In the genomic region with DNA sequence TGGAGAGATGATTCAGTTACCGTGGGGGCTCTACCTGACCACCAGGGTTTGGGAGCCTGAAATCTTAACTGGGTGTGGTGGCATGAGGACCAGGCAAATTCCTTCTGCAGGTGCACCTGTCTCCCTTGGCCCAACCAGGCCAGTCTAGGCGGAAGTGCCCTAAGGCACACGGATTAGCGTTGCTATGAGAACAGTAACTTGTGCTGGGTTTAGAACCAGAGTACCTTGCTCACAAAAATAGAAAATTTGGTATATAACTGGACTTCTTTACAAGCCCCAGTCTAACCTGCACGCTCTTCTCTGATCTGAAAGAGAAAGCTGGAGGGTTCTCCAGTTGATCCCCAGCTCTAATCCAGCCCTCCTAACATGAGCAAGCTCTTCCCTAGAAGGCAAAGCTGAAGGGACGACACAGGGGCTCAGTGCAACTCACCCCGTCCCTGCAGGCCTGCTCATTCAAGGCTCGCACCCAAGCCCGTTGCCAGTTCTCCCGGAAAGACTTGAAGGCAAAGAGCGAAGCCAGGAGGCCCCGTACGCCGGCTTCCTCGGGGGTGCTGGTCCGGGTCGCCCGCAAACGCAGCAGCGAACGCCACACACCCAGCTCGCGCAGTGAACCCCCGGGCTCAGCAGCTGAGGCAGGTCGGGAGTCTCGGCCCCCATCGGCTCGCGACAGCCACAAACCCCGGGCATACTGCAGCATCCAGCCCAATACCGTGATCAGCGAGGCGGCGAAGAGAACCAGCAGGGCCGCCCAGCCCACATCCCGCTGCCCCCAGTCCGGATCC, we compare ENCODE assay signal across 8 mouse cellular contexts. TPM values are rescaled to one million over a fixed set of nuclear protein-coding genes. Genes with fewer than 3 reads are reported as not detected.
DNase-seq lines count a peak whose midpoint lies in the region; ATAC-seq and TF ChIP-seq lines count a peak whose summit lies in the region.

No protein-coding gene starts in this region.

- peak overlapping the region; percentile 44; the same call in 1 of the 2 replicates for H3K27ac ChIP-seq in kidney, embryonic 14.5 days (ENCODE audit: low read depth, low read length)
- H3K27ac ChIP-seq in forebrain, embryonic 16.5 days (ENCODE audit: low read length), result peak overlapping the region; percentile 76
- no peak overlapping the region for H3K27ac ChIP-seq in limb, embryonic 14.5 days (replicated peaks; ENCODE audit: low read depth, low read length)

- peak overlapping the region; percentile 81 for H3K9ac ChIP-seq in kidney, embryonic 14.5 days (ENCODE audit: low read depth, low read length)
- peak overlapping the region; percentile 87 for H3K9ac ChIP-seq in forebrain, embryonic 16.5 days (replicated peaks; ENCODE audit: low read depth, low read length)
- peak overlapping the region; percentile 73 for H3K9ac ChIP-seq in limb, embryonic 14.5 days (ENCODE audit: low read depth, low read length, severe bottlenecking)

- DNase-seq in kidney, postnatal 14 days, result no peak
- peak; percentile 52 for DNase-seq in CD4-positive, CD25-positive, alpha-beta regulatory T cell, adult 2 months (ENCODE audit: low read depth, low spot score)
- peak; percentile 34 to 61 for DNase-seq in adrenal gland, postnatal 36 days
- no peak for DNase-seq in limb, embryonic 14.5 days (ENCODE audit: low spot score)
- DNase-seq in naive thymus-derived CD4-positive, alpha-beta T cell, adult 2 months (ENCODE audit: low read depth), result peak; percentile 49
- DNase-seq in layer of hippocampus, postnatal 25 days (ENCODE audit: extremely low spot score in 1 of 2, low spot score in 1 of 2), result no peak

- ATAC-seq in kidney, embryonic 14.5 days (ENCODE audit: low FRiP score, low TSS enrichment), result no peak
- peak; percentile 9 for ATAC-seq in forebrain, embryonic 16.5 days
- no peak; the same call in 1 of the 2 replicates for ATAC-seq in limb, embryonic 14.5 days (ENCODE audit: low FRiP score, low read depth)

- no peaks in the 10 kb centered on the region for H3K27me3 ChIP-seq in kidney, embryonic 14.5 days (ENCODE audit: control insufficient read depth, insufficient read depth, low read length)
- no peaks in the 10 kb centered on the region for H3K27me3 ChIP-seq in forebrain, embryonic 16.5 days (replicated peaks; ENCODE audit: control insufficient read depth, insufficient read depth, low read length)
- no peaks in the 10 kb centered on the region for H3K27me3 ChIP-seq in limb, embryonic 14.5 days (ENCODE audit: control insufficient read depth, insufficient read depth, low read length)

- peaks cover 23% of the 10 kb centered on the region for H3K36me3 ChIP-seq in kidney, embryonic 14.5 days (ENCODE audit: control insufficient read depth, insufficient read depth, low read length)
- H3K36me3 ChIP-seq in forebrain, embryonic 16.5 days (ENCODE audit: control insufficient read depth, insufficient read depth), result no peaks in the 10 kb centered on the region; the same call in 1 of the 2 replicates
- peaks cover 25% of the 10 kb centered on the region for H3K36me3 ChIP-seq in limb, embryonic 14.5 days (ENCODE audit: control insufficient read depth, insufficient read depth, low read length)

- no peak for TF ChIP-seq POLR2A in limb, embryonic 14.5 days (IDR thresholded peaks at IDR 0.05; ENCODE audit: borderline replicate concordance, extremely low read depth, insufficient read depth, insufficient read length)

- WGBS in kidney, embryonic 14.5 days, result 4% methylated on average over 37 of the region's 37 CpGs
- WGBS in forebrain, embryonic 16.5 days, result 1% methylated on average over 37 of the region's 37 CpGs
- WGBS in limb, embryonic 14.5 days, result 5% methylated on average over 27 of the region's 37 CpGs

- H3K4me1 ChIP-seq in kidney, embryonic 14.5 days (ENCODE audit: control insufficient read depth, insufficient read depth, low read length), result peaks cover 22% of the 10 kb centered on the region
- H3K4me1 ChIP-seq in forebrain, embryonic 16.5 days (replicated peaks; ENCODE audit: control insufficient read depth, insufficient read depth, low read length), result peaks cover 29% of the 10 kb centered on the region
- H3K4me1 ChIP-seq in limb, embryonic 14.5 days (ENCODE audit: control insufficient read depth, insufficient read depth, low read length), result peaks cover 16% of the 10 kb centered on the region

- H3K9me3 ChIP-seq in kidney, embryonic 14.5 days (ENCODE audit: control insufficient read depth, low read length), result no peaks in the 10 kb centered on the region
- H3K9me3 ChIP-seq in forebrain, embryonic 16.5 days (ENCODE audit: control insufficient read depth, low read length), result no peaks in the 10 kb centered on the region
- no peaks in the 10 kb centered on the region for H3K9me3 ChIP-seq in limb, embryonic 14.5 days (ENCODE audit: control insufficient read depth, low read length)

- H3K4me2 ChIP-seq in kidney, embryonic 14.5 days (replicated peaks; ENCODE audit: low read depth, low read length), result peak overlapping the region; percentile 94
- peak overlapping the region; percentile 89 for H3K4me2 ChIP-seq in forebrain, embryonic 16.5 days (ENCODE audit: low read length)
- H3K4me2 ChIP-seq in limb, embryonic 14.5 days (replicated peaks; ENCODE audit: low read depth, low read length, severe bottlenecking), result peak overlapping the region; percentile 93

- H3K4me3 ChIP-seq in kidney, embryonic 14.5 days (ENCODE audit: low read length), result peak overlapping the region; percentile 94
- peak overlapping the region; percentile 97 for H3K4me3 ChIP-seq in forebrain, embryonic 16.5 days (replicated peaks; ENCODE audit: low read length)
- peak overlapping the region; percentile 89 for H3K4me3 ChIP-seq in limb, embryonic 14.5 days (replicated peaks; ENCODE audit: low read length)

RNA-seq across cellular contexts. Expression of gene C2cd2l, which starts 0.8 kb away (rescaled TPM):
- polyA plus RNA-seq in kidney, embryonic 14.5 days (2014; fragmentation: Nextera tagmentation; extraction: Ambion mirVana), result 6.7 and 7.6 TPM in 2 replicates
- total RNA-seq in adrenal gland, postnatal 36 days (2021), result 10 to 100 TPM; 37.6 to 50.6 TPM
- polyA plus RNA-seq in forebrain, embryonic 16.5 days (2015; fragmentation: Nextera tagmentation; extraction: Ambion mirVana), result 29.0 and 31.4 TPM in 2 replicates
- polyA plus RNA-seq in limb, embryonic 14.5 days (2012; rRNA removed), result 19.6 and 23.1 TPM in 2 replicates
- polyA plus RNA-seq in limb, embryonic 14.5 days (2014; fragmentation: Nextera tagmentation; extraction: Ambion mirVana), result 7.5 and 8.0 TPM in 2 replicates
- 100 to 1,000 TPM; 196 to 200 TPM for total RNA-seq in layer of hippocampus, postnatal 25 days (2021)

RNA-seq across cellular contexts. Expression of gene Dpagt1, which starts 6.5 kb away (rescaled TPM):
- polyA plus RNA-seq in kidney, embryonic 14.5 days (2014; fragmentation: Nextera tagmentation; extraction: Ambion mirVana), result 49.6 and 51.9 TPM in 2 replicates
- 10 to 100 TPM; 25.3 to 32.7 TPM for total RNA-seq in adrenal gland, postnatal 36 days (2021)
- polyA plus RNA-seq in forebrain, embryonic 16.5 days (2015; fragmentation: Nextera tagmentation; extraction: Ambion mirVana), result 35.2 and 35.7 TPM in 2 replicates
- polyA plus RNA-seq in limb, embryonic 14.5 days (2012; rRNA removed), result 47.9 and 71.0 TPM in 2 replicates
- polyA plus RNA-seq in limb, embryonic 14.5 days (2014; fragmentation: Nextera tagmentation; extraction: Ambion mirVana), result 39.4 and 39.5 TPM in 2 replicates
- 10 to 100 TPM; 14.2 to 15.8 TPM for total RNA-seq in layer of hippocampus, postnatal 25 days (2021)

RNA-seq across cellular contexts. Expression of gene Hinfp, which starts 13.8 kb away (rescaled TPM):
- 15.9 and 24.5 TPM in 2 replicates for polyA plus RNA-seq in kidney, embryonic 14.5 days (2014; fragmentation: Nextera tagmentation; extraction: Ambion mirVana)
- 10 to 100 TPM; 18.9 to 24.4 TPM for total RNA-seq in adrenal gland, postnatal 36 days (2021)
- polyA plus RNA-seq in forebrain, embryonic 16.5 days (2015; fragmentation: Nextera tagmentation; extraction: Ambion mirVana), result 34.1 and 35.6 TPM in 2 replicates
- 39.4 and 46.7 TPM in 2 replicates for polyA plus RNA-seq in limb, embryonic 14.5 days (2012; rRNA removed)
- 18.0 and 22.0 TPM in 2 replicates for polyA plus RNA-seq in limb, embryonic 14.5 days (2014; fragmentation: Nextera tagmentation; extraction: Ambion mirVana)
- total RNA-seq in layer of hippocampus, postnatal 25 days (2021), result 10 to 100 TPM; 28.1 to 31.2 TPM

RNA-seq across cellular contexts. Expression of gene H2afx, which starts 15.2 kb away (rescaled TPM):
- 413 and 421 TPM in 2 replicates for polyA plus RNA-seq in kidney, embryonic 14.5 days (2014; fragmentation: Nextera tagmentation; extraction: Ambion mirVana)
- total RNA-seq in adrenal gland, postnatal 36 days (2021), result 10 to 100 TPM; 41.3 to 47.7 TPM
- polyA plus RNA-seq in forebrain, embryonic 16.5 days (2015; fragmentation: Nextera tagmentation; extraction: Ambion mirVana), result 182 and 199 TPM in 2 replicates
- polyA plus RNA-seq in limb, embryonic 14.5 days (2012; rRNA removed), result 311 and 451 TPM in 2 replicates
- 256 and 275 TPM in 2 replicates for polyA plus RNA-seq in limb, embryonic 14.5 days (2014; fragmentation: Nextera tagmentation; extraction: Ambion mirVana)
- total RNA-seq in layer of hippocampus, postnatal 25 days (2021), result 10 to 100 TPM; 50.6 to 58.4 TPM

RNA-seq across cellular contexts. Expression of gene Hmbs, which starts 24.7 kb away (rescaled TPM):
- 123 and 136 TPM in 2 replicates for polyA plus RNA-seq in kidney, embryonic 14.5 days (2014; fragmentation: Nextera tagmentation; extraction: Ambion mirVana)
- 10 to 100 TPM; 61.8 to 98.3 TPM for total RNA-seq in adrenal gland, postnatal 36 days (2021)
- 64.3 and 64.7 TPM in 2 replicates for polyA plus RNA-seq in forebrain, embryonic 16.5 days (2015; fragmentation: Nextera tagmentation; extraction: Ambion mirVana)
- polyA plus RNA-seq in limb, embryonic 14.5 days (2012; rRNA removed), result 60.1 and 61.3 TPM in 2 replicates
- polyA plus RNA-seq in limb, embryonic 14.5 days (2014; fragmentation: Nextera tagmentation; extraction: Ambion mirVana), result 97.1 and 102 TPM in 2 replicates
- total RNA-seq in layer of hippocampus, postnatal 25 days (2021), result 10 to 100 TPM; 17.9 to 23.6 TPM

Comparison
In these comparisons a context has a peak if more than half of its experiments do, and no peak if none do; other contexts are left out.
1. DNase-seq: peak in CD4-positive, CD25-positive, alpha-beta regulatory T cell, adult 2 months (single experiment), adrenal gland, postnatal 36 days (2 of 2) and naive thymus-derived CD4-positive, alpha-beta T cell, adult 2 months (single experiment); none in kidney, postnatal 14 days (single experiment), limb, embryonic 14.5 days (single experiment) and layer of hippocampus, postnatal 25 days (0 of 2).
2. Peak in every context shown above with its lines, with median percentiles within 50 percentile points of each other: H3K4me2 ChIP-seq, H3K4me3 ChIP-seq and H3K9ac ChIP-seq.